ENCODE assay signal across 10 mouse cellular contexts in genomic region chr6:53583234-53583875, GRCm38 (mm10).
DNase-seq lines count a peak whose midpoint lies in the region; ATAC-seq and TF ChIP-seq lines count a peak whose summit lies in the region.
"Had no signal": no experiment of that assay in that cellular context is flagged by ENCODE, and none has a peak within 500 bp of the region (broad histone marks: within the 10 kb centered on the region; RNA-seq: fewer than 3 reads in every experiment).

No protein-coding gene starts in this region.

- no peak for TF ChIP-seq POLR2A in lung, adult 2 months (IDR thresholded peaks at IDR 0.05; ENCODE audit: borderline replicate concordance, extremely low read depth, low read depth, low read length)
- TF ChIP-seq POLR2A in limb, embryonic 14.5 days (IDR thresholded peaks at IDR 0.05; ENCODE audit: borderline replicate concordance, extremely low read depth, insufficient read depth, insufficient read length): no peak

- TF ChIP-seq CTCF in lung, embryonic 14.5 days (IDR thresholded peaks at IDR 0.05; ENCODE audit: low read depth): no peak
- no peak for TF ChIP-seq CTCF in lung, adult 2 months (IDR thresholded peaks at IDR 0.05; ENCODE audit: insufficient read depth, low read length)

- no peak for DNase-seq in lung, embryonic 14.5 days
- no peak for DNase-seq in lung, adult 2 months
- peak; percentile 28 for DNase-seq in limb, embryonic 14.5 days (ENCODE audit: low spot score)
- peak; percentile 37 for DNase-seq in right cerebral cortex, postnatal 4 days
- DNase-seq in urinary bladder, postnatal 25 days (ENCODE audit: low spot score): no peak
- no peak for DNase-seq in spleen, postnatal 14 days (ENCODE audit: low spot score in 2 of 2)
- no peak for DNase-seq in layer of hippocampus, adult 11-12 months (ENCODE audit: low spot score)
- DNase-seq: gastrocnemius, postnatal 14 days had no signal

- peak overlapping the region; percentile 25; the same call in 1 of the 2 replicates for H3K4me2 ChIP-seq in lung, embryonic 14.5 days
- peak overlapping the region; percentile 52 for H3K4me2 ChIP-seq in forebrain, embryonic 16.5 days (ENCODE audit: low read length)
- peak overlapping the region; percentile 39 for H3K4me2 ChIP-seq in limb, embryonic 14.5 days (replicated peaks; ENCODE audit: low read depth, low read length, severe bottlenecking)
- H3K4me2 ChIP-seq: kidney, embryonic 15.5 days had no signal

- no peak overlapping the region for H3K9ac ChIP-seq in lung, embryonic 14.5 days
- H3K9ac ChIP-seq in forebrain, embryonic 16.5 days (replicated peaks; ENCODE audit: low read depth, low read length): peak overlapping the region; percentile 42
- no peak overlapping the region for H3K9ac ChIP-seq in limb, embryonic 14.5 days (ENCODE audit: low read depth, low read length, severe bottlenecking)
- H3K9ac ChIP-seq: kidney, embryonic 15.5 days had no signal

- H3K4me1 ChIP-seq in lung, embryonic 14.5 days (ENCODE audit: insufficient read depth): peaks cover 18% of the 10 kb centered on the region; the same call in 1 of the 2 replicates
- H3K4me1 ChIP-seq in lung, adult 2 months (ENCODE audit: control insufficient read depth, insufficient read depth, low read length): no peaks in the 10 kb centered on the region; the same call in 1 of the 2 replicates
- peaks cover 37% of the 10 kb centered on the region for H3K4me1 ChIP-seq in forebrain, embryonic 16.5 days (replicated peaks; ENCODE audit: control insufficient read depth, insufficient read depth, low read length)
- H3K4me1 ChIP-seq in limb, embryonic 14.5 days (ENCODE audit: control insufficient read depth, insufficient read depth, low read length): peaks cover 49% of the 10 kb centered on the region

- no peak for ATAC-seq in lung, embryonic 14.5 days (ENCODE audit: insufficient read depth)
- peak; percentile 75 for ATAC-seq in forebrain, embryonic 16.5 days
- 0 out of 2 replicates have a peak, but pooled peaks have one; percentile 24 for ATAC-seq in limb, embryonic 14.5 days (ENCODE audit: low FRiP score, low read depth)

- H3K27me3 ChIP-seq in lung, embryonic 14.5 days (ENCODE audit: insufficient read depth, low read length): no peaks in the 10 kb centered on the region
- H3K27me3 ChIP-seq in forebrain, embryonic 16.5 days (replicated peaks; ENCODE audit: control insufficient read depth, insufficient read depth, low read length): no peaks in the 10 kb centered on the region
- no peaks in the 10 kb centered on the region for H3K27me3 ChIP-seq in limb, embryonic 14.5 days (ENCODE audit: control insufficient read depth, insufficient read depth, low read length)

- H3K9me3 ChIP-seq in lung, embryonic 14.5 days (ENCODE audit: low read depth, low read length): no peaks in the 10 kb centered on the region
- H3K9me3 ChIP-seq in forebrain, embryonic 16.5 days (ENCODE audit: control insufficient read depth, low read length): no peaks in the 10 kb centered on the region
- H3K9me3 ChIP-seq in limb, embryonic 14.5 days (ENCODE audit: control insufficient read depth, low read length): no peaks in the 10 kb centered on the region
- H3K9me3 ChIP-seq: kidney, embryonic 15.5 days had no signal

- no peak overlapping the region for H3K4me3 ChIP-seq in lung, embryonic 14.5 days (ENCODE audit: low read depth, low read length)
- no peak overlapping the region for H3K4me3 ChIP-seq in lung, adult 2 months (replicated peaks; ENCODE audit: extremely low read depth, low read depth, low read length)
- peak overlapping the region; percentile 14 for H3K4me3 ChIP-seq in forebrain, embryonic 16.5 days (replicated peaks; ENCODE audit: low read length)
- H3K4me3 ChIP-seq in limb, embryonic 14.5 days (replicated peaks; ENCODE audit: low read length): 0 out of 2 replicates have a peak overlapping the region, but pooled peaks have one; percentile 10
- H3K4me3 ChIP-seq: kidney, embryonic 15.5 days had no signal

- H3K27ac ChIP-seq in lung, embryonic 14.5 days (ENCODE audit: low read depth): no peak overlapping the region
- peak overlapping the region; percentile 55 for H3K27ac ChIP-seq in forebrain, embryonic 16.5 days (ENCODE audit: low read length)
- H3K27ac ChIP-seq in limb, embryonic 14.5 days (replicated peaks; ENCODE audit: low read depth, low read length): peak overlapping the region; percentile 45; the same call in 1 of the 2 replicates
- H3K27ac ChIP-seq: kidney, embryonic 15.5 days had no signal

- H3K36me3 ChIP-seq in lung, embryonic 14.5 days (ENCODE audit: insufficient read depth): no peaks in the 10 kb centered on the region
- no peaks in the 10 kb centered on the region for H3K36me3 ChIP-seq in forebrain, embryonic 16.5 days (ENCODE audit: control insufficient read depth, insufficient read depth)
- no peaks in the 10 kb centered on the region for H3K36me3 ChIP-seq in limb, embryonic 14.5 days (ENCODE audit: control insufficient read depth, insufficient read depth, low read length)
- H3K36me3 ChIP-seq: kidney, embryonic 15.5 days had no signal

- WGBS in lung, embryonic 14.5 days: 54% methylated on average over 19 of the region's 19 CpGs
- WGBS in lung, adult 2 months: 65% methylated on average over 19 of the region's 19 CpGs
- WGBS in forebrain, embryonic 16.5 days: 8% methylated on average over 19 of the region's 19 CpGs
- WGBS in limb, embryonic 14.5 days: 19% methylated on average over 19 of the region's 19 CpGs

Comparison
In these comparisons a context has a peak if more than half of its experiments do, and no peak if none do; other contexts are left out.
1. DNase-seq: peak in limb, embryonic 14.5 days (single experiment) and right cerebral cortex, postnatal 4 days (single experiment); none in lung, embryonic 14.5 days (single experiment), lung, adult 2 months (single experiment), urinary bladder, postnatal 25 days (single experiment), spleen, postnatal 14 days (0 of 2) and layer of hippocampus, adult 11-12 months (single experiment).
2. H3K4me3 ChIP-seq: peak in forebrain, embryonic 16.5 days (single experiment) and limb, embryonic 14.5 days (single experiment); none in lung, embryonic 14.5 days (single experiment) and lung, adult 2 months (single experiment).
3. Peak in every context shown above with its lines, with median percentiles within 50 percentile points of each other: H3K4me2 ChIP-seq.